Comparison of ENCODE assay signal across 21 mouse cellular contexts in the genomic region with DNA sequence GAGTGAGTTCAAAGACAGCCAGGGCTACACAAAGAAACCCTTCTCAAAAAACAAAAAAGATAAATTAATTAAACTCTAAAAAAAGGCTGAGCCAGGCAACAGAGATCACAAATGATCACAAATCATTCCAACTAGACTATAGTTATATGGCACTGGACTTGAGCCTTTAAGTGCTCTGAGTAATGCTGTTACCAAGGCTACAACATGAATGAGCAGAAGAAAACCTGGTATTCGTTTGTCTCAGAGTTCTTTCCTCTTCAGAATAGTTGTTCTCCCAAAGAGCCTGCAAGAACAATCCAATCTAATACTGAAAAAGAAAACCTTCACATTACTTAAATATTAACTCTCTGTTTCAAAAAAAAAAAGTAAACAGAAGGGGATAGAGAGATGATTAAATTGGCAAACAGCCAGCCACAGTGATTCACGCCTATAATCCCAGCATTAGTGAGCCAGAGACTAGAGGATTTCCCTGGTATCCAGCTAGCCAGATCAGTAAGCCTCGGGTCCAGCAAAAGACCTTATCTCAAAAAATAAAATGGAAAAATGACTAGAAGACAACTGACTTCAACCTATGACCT. TPM values are rescaled to one million over a fixed set of nuclear protein-coding genes. Genes with fewer than 3 reads are reported as not detected.
DNase-seq lines count a peak whose midpoint lies in the region; ATAC-seq lines count a peak whose summit lies in the region.
"Had no signal": no experiment of that assay in that cellular context is flagged by ENCODE, and none has a peak within 500 bp of the region (broad histone marks: within the 10 kb centered on the region; RNA-seq: fewer than 3 reads in every experiment).

No protein-coding gene starts in this region.

- no peak overlapping the region for H3K27ac ChIP-seq in intestine, embryonic 14.5 days (ENCODE audit: low read depth)
- H3K27ac ChIP-seq: heart, embryonic 13.5 days; hindbrain, embryonic 13.5 days; kidney, postnatal 0 days; liver, embryonic 15.5 days had no signal

- H3K36me3 ChIP-seq in intestine, embryonic 14.5 days (ENCODE audit: control insufficient read depth, insufficient read depth, low read length): peaks cover 83% of the 10 kb centered on the region

- H3K4me2 ChIP-seq in intestine, embryonic 14.5 days (ENCODE audit: low read length): no peak overlapping the region
- H3K4me2 ChIP-seq: heart, embryonic 13.5 days; hindbrain, embryonic 13.5 days; liver, embryonic 15.5 days had no signal

- H3K4me3 ChIP-seq in intestine, embryonic 14.5 days (ENCODE audit: low read depth, low read length): no peak overlapping the region
- H3K4me3 ChIP-seq: heart, embryonic 13.5 days; hindbrain, embryonic 13.5 days; liver, embryonic 15.5 days; megakaryocyte, embryonic 14.5 days had no signal

- 54% methylated on average over 3 of the region's 3 CpGs for WGBS in intestine, embryonic 14.5 days

- H3K9me3 ChIP-seq in intestine, embryonic 14.5 days (ENCODE audit: control insufficient read depth, low read length): no peaks in the 10 kb centered on the region
- H3K9me3 ChIP-seq: heart, embryonic 13.5 days; hindbrain, embryonic 13.5 days; liver, embryonic 15.5 days; megakaryocyte, embryonic 14.5 days had no signal

- H3K4me1 ChIP-seq in intestine, embryonic 14.5 days (replicated peaks; ENCODE audit: control insufficient read depth, insufficient read depth, low read length): no peaks in the 10 kb centered on the region
- H3K4me1 ChIP-seq: heart, embryonic 13.5 days; hindbrain, embryonic 13.5 days; megakaryocyte, embryonic 14.5 days had no signal

- ATAC-seq in intestine, embryonic 14.5 days (replicated peaks; ENCODE audit: low FRiP score, low TSS enrichment, low read depth): peak; percentile 47; the same call in 1 of the 2 replicates
- ATAC-seq in megakaryocyte, adult 5-6 weeks (ENCODE audit: poor library complexity, severe bottlenecking): no peak
- ATAC-seq: inflammation-experienced regulatory T-cells, adult 6 months had no signal

- no peak overlapping the region for H3K9ac ChIP-seq in intestine, embryonic 14.5 days (ENCODE audit: low read length)
- H3K9ac ChIP-seq: heart, embryonic 13.5 days; hindbrain, embryonic 13.5 days; liver, embryonic 15.5 days had no signal

- no peaks in the 10 kb centered on the region for H3K27me3 ChIP-seq in intestine, embryonic 14.5 days (replicated peaks; ENCODE audit: control insufficient read depth, insufficient read depth, low read length)
- H3K27me3 ChIP-seq: CH12.LX; heart, embryonic 13.5 days; hindbrain, embryonic 13.5 days; liver, embryonic 15.5 days; megakaryocyte, embryonic 14.5 days had no signal

- DNase-seq in adrenal gland, postnatal 36 days: peak; percentile 33 to 37
- no peak for DNase-seq in adrenal gland, postnatal 25 days
- DNase-seq in 3T3-L1 (ENCODE audit: low read depth, low spot score): peak; percentile 21
- no peak for DNase-seq in intestine, embryonic 14.5 days (ENCODE audit: low spot score)
- peak; percentile 59 for DNase-seq in retina, adult 2 months (ENCODE audit: low read depth, low spot score)
- DNase-seq in right cerebral cortex, adult 2 months (ENCODE audit: low spot score in 2 of 2): no peak
- DNase-seq in thymus, postnatal 10 days (ENCODE audit: low spot score in 2 of 2): no peak
- DNase-seq: adrenal gland, adult 8-10 months; cerebellum, adult 2 months; gastrocnemius, postnatal 10 days; lung, postnatal 10 days; right cerebral cortex, postnatal 4 days; thymus, postnatal 36 days had no signal

RNA-seq across cellular contexts. Expression of a gene that starts 21.9 kb away (rescaled TPM):
- 10 to 100 TPM; 56.8 to 72.0 TPM for total RNA-seq in adrenal gland, postnatal 36 days (2021)
- total RNA-seq in adrenal gland, postnatal 25 days (2021): 70.8 and 82.7 TPM in 2 replicates
- polyA plus RNA-seq in intestine, embryonic 14.5 days (2014; fragmentation: Nextera tagmentation; extraction: Ambion mirVana): 54.9 and 60.1 TPM in 2 replicates
- 40.8 and 43.6 TPM in 2 replicates for total RNA-seq in megakaryocyte, adult 5-6 weeks (2015)
- total RNA-seq in megakaryocyte, adult 5-6 weeks (2017): 32.6 and 40.0 TPM in 2 replicates

RNA-seq across cellular contexts. Expression of a gene that starts 21.9 kb away (rescaled TPM):
- 10 to 100 TPM; 25.5 to 29.7 TPM for total RNA-seq in adrenal gland, postnatal 36 days (2021)
- total RNA-seq in adrenal gland, postnatal 25 days (2021): 27.9 and 32.2 TPM in 2 replicates
- 42.8 and 46.2 TPM in 2 replicates for polyA plus RNA-seq in intestine, embryonic 14.5 days (2014; fragmentation: Nextera tagmentation; extraction: Ambion mirVana)
- 39.9 and 47.9 TPM in 2 replicates for total RNA-seq in megakaryocyte, adult 5-6 weeks (2015)
- total RNA-seq in megakaryocyte, adult 5-6 weeks (2017): 36.4 and 45.1 TPM in 2 replicates

Comparison
In these comparisons a context has a peak if more than half of its experiments do, and no peak if none do; other contexts are left out.
1. DNase-seq: peak in adrenal gland, postnatal 36 days (2 of 2), 3T3-L1 (single experiment) and retina, adult 2 months (single experiment); none in adrenal gland, postnatal 25 days (single experiment), intestine, embryonic 14.5 days (single experiment), right cerebral cortex, adult 2 months (0 of 2) and thymus, postnatal 10 days (0 of 2).